Mouse (Mus musculus) brain, embryonic 14.5 days (tissue): ENCODE measurements at regions not wholly inside any gene's neighbourhood (a gene's known extent, or its start where the extent isn't known, plus 50 kb on each side); places are given as distances from the start of the nearest gene placed in this dataset.

Experiments
- DNase-seq: peaks from one replicate; pipeline ENCODE4 v3.0.0-alpha.2; 2011; ENCODE audit warnings: low read depth
- CTCF ChIP-seq: fragments of 200-500 bp; IDR thresholded peaks from 2 replicates; pipeline ENCODE4 v1.5.1; 2012; ENCODE audit warnings: inconsistent platforms, mild to moderate bottlenecking, moderate library complexity, borderline replicate concordance; ENCODE audit not compliant: insufficient read depth, insufficient read length; ENCODE audit errors: extremely low read depth
- POLR2A ChIP-seq: fragments of 200-500 bp; IDR thresholded peaks from 2 replicates; pipeline ENCODE4 v1.6.1; 2012; ENCODE audit warnings: mild to moderate bottlenecking, inconsistent platforms, borderline replicate concordance; ENCODE audit not compliant: poor library complexity, insufficient read depth, insufficient read length, severe bottlenecking; ENCODE audit errors: extremely low read depth

DNA sequence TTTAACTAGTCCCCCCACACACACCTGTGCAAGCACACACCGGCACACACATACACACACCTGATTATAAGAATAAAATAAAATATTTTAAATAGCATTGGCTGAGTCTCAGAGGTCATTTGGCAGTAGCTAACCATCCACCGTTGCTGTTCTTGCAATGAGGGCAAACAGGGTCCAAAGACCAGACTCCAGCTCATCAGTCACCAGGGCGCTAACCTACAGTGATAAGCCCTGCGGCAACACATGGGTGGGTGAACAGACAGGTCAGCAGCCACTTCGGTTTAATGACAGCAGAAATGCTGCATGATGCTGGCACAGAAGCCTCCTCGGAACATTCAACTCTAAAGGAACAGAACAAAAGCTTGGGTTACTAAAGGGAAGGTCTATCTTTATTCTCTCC, 54.9 kb downstream of the Tas2r134 start:
- DNase-seq = no peak
- TF ChIP-seq CTCF (no peak), POLR2A (no peak)

DNA sequence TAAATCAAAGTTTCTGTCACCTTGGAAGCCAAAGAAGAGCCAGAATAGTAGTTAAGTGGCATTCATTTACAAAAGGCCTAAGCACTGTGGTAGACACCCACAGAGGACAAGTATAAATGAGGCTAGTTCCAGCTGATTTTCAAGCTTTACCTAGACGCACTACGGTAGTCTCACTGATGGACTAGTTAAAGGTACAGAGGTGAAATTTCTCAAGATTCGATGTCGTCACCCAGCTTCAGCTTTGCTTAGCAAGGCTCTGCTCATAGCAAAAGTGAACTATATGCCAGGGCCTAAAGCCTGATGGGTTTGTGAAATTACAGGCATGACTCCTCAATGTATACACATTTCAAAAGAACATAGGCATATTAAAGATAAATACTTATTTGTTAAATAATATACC, 55.4 kb downstream of the Tas2r134 start:
- TF ChIP-seq CTCF (no peak), POLR2A (no peak)
- DNase-seq = no peak

DNA sequence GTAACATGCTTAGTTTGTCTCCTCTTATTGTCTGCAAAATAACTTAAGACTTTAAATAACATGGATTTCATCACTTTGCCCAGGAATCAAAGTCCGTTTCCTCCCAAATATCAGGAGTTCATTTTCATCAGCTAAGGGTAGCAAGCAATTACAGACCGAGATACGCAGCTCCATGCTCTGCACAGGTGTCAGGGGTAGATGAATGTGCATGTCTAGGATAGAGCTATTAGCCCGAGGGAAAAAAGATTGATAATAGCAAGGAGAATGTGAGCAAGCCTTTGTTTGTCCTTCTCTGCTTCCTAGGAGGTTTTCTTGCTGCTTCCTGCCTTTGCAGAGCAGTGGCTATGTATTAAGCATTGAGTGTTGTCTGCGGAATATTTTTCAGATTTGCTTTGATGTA, 77.8 kb downstream of the Tas2r134 start:
- TF ChIP-seq CTCF (no peak), POLR2A (no peak)
- peak; percentile 14 for DNase-seq

DNA sequence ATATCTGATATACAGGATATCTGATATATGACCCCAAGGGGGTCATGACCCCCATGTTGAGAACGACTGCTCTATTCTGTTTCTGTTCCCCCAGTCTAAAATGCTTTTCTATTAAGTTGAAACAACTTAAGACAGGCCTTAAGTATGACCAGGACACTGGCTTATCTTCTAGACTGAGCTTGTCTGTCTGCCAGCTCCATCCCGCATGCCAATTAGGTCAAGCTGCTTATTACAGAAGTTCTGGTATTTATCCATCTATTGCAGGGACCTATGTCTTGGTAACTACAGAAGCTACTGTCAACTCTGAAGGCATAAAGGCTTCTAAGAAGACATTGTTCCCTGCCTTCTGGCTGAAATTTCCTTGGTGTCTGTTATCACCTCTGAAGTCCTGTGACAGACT, 81.4 kb downstream of the Tas2r134 start:
- TF ChIP-seq POLR2A (no peak), CTCF (no peak)

DNA sequence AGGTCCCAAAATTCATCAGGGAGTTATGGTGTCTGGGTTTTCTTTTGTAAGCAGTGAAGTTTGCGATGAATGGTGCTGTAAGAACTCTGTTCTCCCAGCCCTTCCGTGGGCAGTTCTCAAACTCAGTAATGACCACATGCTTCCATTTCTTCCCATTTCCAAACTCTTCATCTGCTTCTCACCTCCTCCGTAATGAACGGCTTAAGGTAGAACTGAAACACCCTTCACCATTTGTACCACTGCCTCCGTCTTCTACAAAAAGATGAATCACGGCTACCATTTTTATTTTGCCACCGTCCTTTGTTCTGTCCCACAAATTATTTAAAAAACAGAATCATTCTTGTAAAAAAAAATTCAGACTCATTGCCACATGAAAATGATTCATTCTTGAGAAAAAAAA, 85.3 kb downstream of the Tas2r134 start:
- no peak for TF ChIP-seq POLR2A
- TF ChIP-seq CTCF = no peak

More for the DNA sequence above, 81.4 kb downstream of the Tas2r134 start:
- no peak for DNase-seq

DNA sequence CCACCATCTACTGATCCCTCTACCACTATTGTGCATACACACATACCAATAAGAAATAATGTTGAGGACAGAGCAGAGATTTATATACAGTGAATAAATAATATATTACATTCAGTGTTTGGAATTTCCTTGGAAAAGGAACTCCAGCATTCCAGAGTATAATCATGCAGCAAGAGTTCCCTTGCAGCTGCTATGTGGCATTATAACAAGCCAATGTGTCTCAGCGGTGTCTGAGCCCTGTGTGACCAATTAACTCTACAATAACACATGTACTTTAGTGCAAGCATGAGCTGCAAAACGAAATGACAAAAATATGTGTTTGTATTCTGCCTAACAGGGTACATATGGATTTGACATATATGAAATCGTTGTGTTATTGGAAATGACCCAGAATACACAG, 103.5 kb downstream of the Tas2r134 start:
- no peak for TF ChIP-seq CTCF
- no peak for TF ChIP-seq POLR2A
- DNase-seq = peak; percentile 37

More for the DNA sequence above, 85.3 kb downstream of the Tas2r134 start:
- DNase-seq = no peak

DNA sequence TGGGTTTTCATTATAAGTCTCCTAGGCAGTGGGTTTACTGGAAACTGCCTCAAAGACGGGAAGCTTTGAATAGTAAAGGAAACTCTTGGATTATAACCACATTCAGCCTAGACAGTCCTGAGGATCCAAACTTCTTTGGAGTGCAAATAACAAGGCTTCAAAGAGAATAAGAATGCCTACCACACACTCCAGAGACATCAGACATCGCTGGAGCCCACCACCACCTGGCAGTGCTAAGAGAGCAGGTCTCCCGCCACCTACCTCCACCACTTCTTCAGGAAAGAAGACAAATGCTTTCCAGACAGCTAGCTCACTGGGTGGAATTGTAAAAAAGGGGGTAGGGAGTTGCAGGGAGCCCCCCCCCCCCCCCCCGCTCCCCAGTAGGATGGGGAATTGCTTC, 104.4 kb downstream of the Tas2r134 start:
- DNase-seq = peak; percentile 52
- TF ChIP-seq CTCF = no peak
- no peak for TF ChIP-seq POLR2A

DNA sequence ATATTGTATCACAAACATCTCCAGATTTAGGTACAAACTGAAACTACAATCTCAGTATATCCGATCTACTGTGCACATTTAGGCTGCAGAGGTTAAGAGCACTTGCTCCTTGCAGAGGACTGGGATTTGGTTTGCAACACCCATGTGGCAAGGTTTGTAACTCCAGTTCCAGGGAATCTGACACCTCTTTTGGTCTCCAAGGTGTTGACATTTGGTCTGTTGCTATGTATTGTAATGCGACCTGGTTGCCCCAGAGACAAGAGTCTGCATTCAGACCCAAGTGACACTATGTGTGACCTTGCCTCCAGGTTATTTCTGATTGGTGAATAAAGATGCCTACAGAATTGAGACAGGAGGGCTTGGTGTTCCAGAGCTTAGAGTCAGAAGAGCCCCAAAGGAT, 105.0 kb downstream of the Tas2r134 start:
- DNase-seq = no peak
- TF ChIP-seq CTCF (no peak), POLR2A (no peak)

DNA sequence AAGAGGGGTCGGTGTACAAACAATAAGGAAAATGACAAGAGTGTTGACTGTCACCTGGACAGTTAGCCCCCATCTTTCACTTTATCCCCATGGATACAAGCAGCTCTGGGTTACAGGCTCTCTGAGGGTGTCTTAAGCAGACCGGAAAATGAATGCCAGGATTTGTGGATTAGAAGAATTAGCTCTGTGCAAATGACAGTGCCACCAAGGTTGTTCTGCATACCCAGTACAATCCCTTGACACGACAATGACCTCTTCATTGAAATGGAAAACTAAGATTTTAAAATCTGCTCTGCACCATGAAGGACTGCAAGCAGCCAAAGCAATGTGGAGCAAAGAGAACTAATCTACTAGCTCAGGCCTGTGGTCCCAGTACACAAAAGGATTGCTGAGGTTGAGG, 105.9 kb downstream of the Tas2r134 start:
- DNase-seq = peak; percentile 66
- TF ChIP-seq POLR2A (no peak), CTCF (no peak)

DNA sequence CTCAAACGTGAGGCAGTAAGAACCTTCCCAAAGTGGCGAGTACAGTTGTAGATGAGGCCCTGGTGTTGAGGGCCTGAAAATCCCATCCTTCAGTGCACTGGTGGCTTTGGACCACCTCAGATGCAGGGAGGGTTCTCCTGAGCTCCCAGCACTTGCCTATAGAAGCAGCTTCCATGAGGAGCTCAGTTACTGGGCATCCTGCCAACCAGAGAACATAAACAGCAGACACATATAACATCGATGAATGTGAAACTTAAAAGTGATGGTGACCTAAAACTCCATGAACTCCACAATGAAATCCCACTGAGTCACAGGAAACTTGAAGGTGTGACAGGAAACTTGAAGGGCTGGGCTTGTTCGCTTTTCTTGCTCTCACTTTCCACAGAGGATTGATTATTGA, 109.1 kb downstream of the Tas2r134 start:
- DNase-seq = peak; percentile 48
- TF ChIP-seq POLR2A (no peak), CTCF (no peak)

DNA sequence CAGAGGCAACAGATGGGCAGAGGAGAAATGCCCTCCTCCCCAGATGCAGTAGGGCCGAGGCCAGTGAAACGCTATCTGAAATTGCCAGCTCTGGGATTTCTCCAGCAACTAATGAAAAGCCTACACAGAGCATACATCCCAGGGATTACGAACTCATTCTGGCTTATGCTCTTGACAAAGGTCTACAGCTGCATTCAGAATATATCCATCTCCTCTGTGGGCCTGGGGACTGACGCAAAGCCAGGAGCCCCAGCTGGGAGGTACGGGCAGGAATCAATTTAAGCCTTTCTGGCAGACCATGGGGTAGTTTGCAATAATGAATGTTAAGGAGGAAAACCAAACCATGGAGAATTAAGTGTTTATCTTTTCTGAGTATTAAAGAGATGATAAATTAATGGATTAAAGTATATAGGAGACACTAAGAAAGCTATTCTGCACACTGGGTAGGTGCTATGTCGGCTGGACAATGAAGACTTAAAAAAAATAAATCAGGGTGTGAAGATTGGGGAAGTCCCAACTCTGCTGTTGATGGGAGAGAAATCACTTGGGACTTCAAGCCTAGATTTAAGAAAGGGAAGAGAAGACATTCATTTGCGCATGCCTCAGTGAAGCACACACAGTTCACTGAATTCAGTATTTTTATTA, 120.5 kb downstream of the Tas2r134 start:
- DNase-seq = peak; percentile 77
- no peak for TF ChIP-seq CTCF
- no peak for TF ChIP-seq POLR2A

DNA sequence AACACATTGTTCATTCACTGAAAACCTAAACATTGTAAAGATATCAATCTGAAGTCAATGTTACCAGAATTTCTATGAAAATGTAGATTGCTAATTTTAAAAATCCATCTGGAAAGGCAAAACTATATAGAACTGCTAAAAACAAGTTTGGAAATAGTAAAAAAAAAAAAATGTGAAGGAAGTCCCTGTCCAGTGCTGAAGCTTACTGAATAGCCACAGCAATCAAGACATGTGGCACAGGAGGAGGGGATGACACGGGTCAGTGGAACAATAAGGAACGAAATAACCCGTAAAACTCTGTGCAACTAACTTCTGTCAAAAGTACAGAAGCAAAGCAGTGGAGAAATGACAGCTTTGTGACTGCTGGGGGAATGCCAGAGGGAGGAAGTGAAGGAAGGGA, 121.9 kb downstream of the Tas2r134 start:
- TF ChIP-seq CTCF (no peak), POLR2A (no peak)
- DNase-seq = no peak

DNA sequence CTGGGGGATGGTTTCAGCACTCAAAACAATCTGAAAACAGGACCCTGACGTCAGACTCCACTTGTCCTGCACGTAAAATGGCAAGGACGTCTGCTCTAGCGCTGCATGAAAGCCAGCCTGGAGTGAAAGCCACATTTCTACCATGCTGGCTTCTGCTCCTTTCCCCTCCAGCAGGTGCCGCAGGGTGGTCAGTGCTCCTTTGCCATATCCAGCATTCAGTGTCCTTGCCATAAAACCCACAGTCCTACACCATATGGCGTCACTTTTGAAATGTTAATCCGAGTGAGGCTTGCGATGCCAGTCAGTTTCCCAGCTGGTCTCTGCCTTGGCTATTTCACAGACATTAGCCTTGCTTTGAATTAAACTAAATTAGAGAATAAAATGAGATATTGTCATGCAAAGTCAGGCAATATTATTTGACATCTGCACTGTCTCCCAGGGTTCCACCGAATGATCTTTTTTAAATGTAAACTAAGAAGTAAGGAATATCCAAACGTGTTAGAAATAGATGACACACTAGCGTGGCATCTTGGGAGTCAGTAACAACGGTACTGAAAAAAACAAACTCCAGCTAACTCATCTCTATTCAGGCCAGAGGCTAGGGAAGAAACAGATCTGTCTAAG, 125.7 kb downstream of the Tas2r134 start:
- TF ChIP-seq POLR2A = no peak
- peak; percentile 46; the same call in 1 of the 2 replicates for TF ChIP-seq CTCF
- peak; percentile 94 for DNase-seq
